Mouse (Mus musculus): ENCODE measurements around the gene Esrrg.

DNA sequence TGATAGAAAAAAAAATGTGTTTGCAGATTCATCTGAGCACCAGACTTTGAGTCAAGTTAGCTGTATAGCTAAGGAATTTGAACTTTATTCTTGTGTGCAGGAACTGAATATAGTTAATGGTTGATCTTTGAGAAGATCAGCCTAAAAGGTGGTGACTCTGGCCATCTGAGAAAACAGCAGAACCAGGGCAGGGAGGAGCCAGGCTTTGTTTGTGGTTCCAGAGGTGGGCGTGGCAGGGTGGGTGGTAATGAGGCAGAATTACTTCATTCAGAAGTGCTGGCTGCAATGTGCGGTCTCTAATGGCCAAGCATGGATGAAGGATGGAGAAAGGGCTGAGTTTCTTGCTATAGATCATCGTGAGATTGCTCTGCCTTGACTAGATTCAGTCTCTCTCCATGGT is 224.3 kb downstream of the Esrrg start:
- TF ChIP-seq CTCF (IDR thresholded peaks at IDR 0.05; ENCODE audit: borderline replicate concordance, insufficient read depth, low read length) = no peak
- TF ChIP-seq POLR2A (IDR thresholded peaks at IDR 0.05; ENCODE audit: low read depth, low read length) = no peak

Measured in embryonic fibroblast, embryonic 13.5 days (primary cell).